Mouse (Mus musculus): Measurements from ENCODE around the gene Egfem1. TPM values are rescaled to one million over a fixed set of nuclear protein-coding genes. Genes with fewer than 3 reads are reported as not detected.

Gene Egfem1
- total and polyA plus RNA-seq, 3 experiments, result not detected

- Histone ChIP-seq H3K4me3 (replicated peaks in 1 of 3; ENCODE audit: low read depth in 2 of 3, low read length in 2 of 3, poor library complexity in 1 of 3) (no peak overlapping the region), H3K4me1 (ENCODE audit: control insufficient read depth in 1 of 2, insufficient read depth in 2 of 2) (no peaks in the 10 kb centered on the region), H3K36me3 (replicated peaks in 1 of 2; ENCODE audit: control insufficient read depth in 1 of 2, insufficient read depth in 1 of 2, low read length in 1 of 2) (no peaks in the 10 kb centered on the region), H3K9me3 (replicated peaks; ENCODE audit: low read length) (peaks cover 48% of the 10 kb centered on the region), H3K27ac (ENCODE audit: insufficient read depth, low read depth) (no peak overlapping the region), H3K4me2 (ENCODE audit: insufficient read depth, low read depth, poor library complexity, severe bottlenecking) (no peak overlapping the region), H3K79me2 (replicated peaks; ENCODE audit: control insufficient read depth, extremely low read depth, insufficient read depth, poor library complexity, severe bottlenecking) (no peaks in the 10 kb centered on the region), H3K27me3 (replicated peaks) (no peaks in the 10 kb centered on the region), H3K9ac (ENCODE audit: insufficient read depth, low read depth) (no peak overlapping the region)
- dilution Hi-C loops (cut with MboI; ENCODE audit: extremely low pct_ligation_motif_present, extremely low pct_unique_long_range_greater_than_20kb, low sequenced_read_pairs) (no loop called here), in situ Hi-C loops (cut with MboI; ENCODE audit: low pct_ligation_motif_present, low pct_unique_long_range_greater_than_20kb, low sequenced_read_pairs) (no loop called here)
- no peak for DNase-seq (ENCODE audit: extremely low read depth)
- TF ChIP-seq RCOR1 (conservative IDR thresholded peaks at IDR 0.05; ENCODE audit: low read depth, low read length) (no peak), POLR2A (IDR thresholded peaks at IDR 0.05; ENCODE audit: low read depth, low read length) (no peak), EP300 (IDR thresholded peaks at IDR 0.05; ENCODE audit: low read length) (no peak), TBP (conservative IDR thresholded peaks at IDR 0.05; ENCODE audit: low read depth, low read length) (no peak), HCFC1 (IDR thresholded peaks at IDR 0.05; ENCODE audit: low read depth, low read length) (no peak), SIN3A (IDR thresholded peaks at IDR 0.05; ENCODE audit: low read length) (no peak), JUND (conservative IDR thresholded peaks at IDR 0.05; ENCODE audit: low read depth, low read length) (no peak), POLR2AphosphoS2 (IDR thresholded peaks at IDR 0.05; ENCODE audit: low read depth, low read length) (no peak), USF2 (conservative IDR thresholded peaks at IDR 0.05; ENCODE audit: low read depth, low read length) (no peak), MEF2A (IDR thresholded peaks at IDR 0.05; ENCODE audit: borderline replicate concordance, low read depth, low read length) (no peak), MAX (IDR thresholded peaks at IDR 0.05; ENCODE audit: low read length) (no peak), KAT2A (IDR thresholded peaks at IDR 0.05; ENCODE audit: insufficient replicate concordance, low read length) (no peak), ZMIZ1 (IDR thresholded peaks at IDR 0.05; ENCODE audit: low read depth, low read length) (no peak), NRF1 (IDR thresholded peaks at IDR 0.05; ENCODE audit: low read depth, low read length) (no peak)
Observed at GRCm38 (mm10) chr3:29068428-29069098, 13.3 kb upstream of the Egfem1 start.

- TF ChIP-seq MAX (IDR thresholded peaks at IDR 0.05; ENCODE audit: low read length) (no peak), POLR2A (IDR thresholded peaks at IDR 0.05; ENCODE audit: low read depth, low read length) (no peak), ELF1 (IDR thresholded peaks at IDR 0.05; ENCODE audit: low read depth, low read length) (no peak), POLR2AphosphoS2 (IDR thresholded peaks at IDR 0.05; ENCODE audit: low read depth, low read length) (no peak), CHD1 (IDR thresholded peaks at IDR 0.05; ENCODE audit: low read depth, low read length) (no peak), MAFK (IDR thresholded peaks at IDR 0.05; ENCODE audit: insufficient replicate concordance, low read length) (no peak), UBTF (IDR thresholded peaks at IDR 0.05; ENCODE audit: low read depth, low read length) (no peak), TCF12 (IDR thresholded peaks at IDR 0.05; ENCODE audit: low read depth, low read length) (no peak), ZC3H11A (IDR thresholded peaks at IDR 0.05; ENCODE audit: low read depth, low read length) (no peak), E2F4 (IDR thresholded peaks at IDR 0.05; ENCODE audit: insufficient replicate concordance, low read depth, low read length) (no peak), ZMIZ1 (IDR thresholded peaks at IDR 0.05; ENCODE audit: low read depth, low read length) (no peak)
- Histone ChIP-seq H3K79me2 (replicated peaks; ENCODE audit: control insufficient read depth, extremely low read depth, insufficient read depth, poor library complexity, severe bottlenecking) (no peaks in the 10 kb centered on the region), H3K4me2 (ENCODE audit: insufficient read depth, low read depth, poor library complexity, severe bottlenecking) (no peak overlapping the region), H3K27ac (ENCODE audit: insufficient read depth, low read depth) (no peak overlapping the region), H3K27me3 (replicated peaks) (no peaks in the 10 kb centered on the region), H3K9me3 (replicated peaks; ENCODE audit: low read length) (peaks cover 57% of the 10 kb centered on the region), H3K36me3 (replicated peaks in 1 of 2; ENCODE audit: control insufficient read depth in 1 of 2, insufficient read depth in 1 of 2, low read length in 1 of 2) (no peaks in the 10 kb centered on the region), H3K4me3 (replicated peaks in 1 of 3; ENCODE audit: low read depth in 2 of 3, low read length in 2 of 3, poor library complexity in 1 of 3) (no peak overlapping the region), H3K9ac (ENCODE audit: insufficient read depth, low read depth) (no peak overlapping the region), H3K4me1 (ENCODE audit: control insufficient read depth in 1 of 2, insufficient read depth in 2 of 2) (no peaks in the 10 kb centered on the region)
- DNase-seq (ENCODE audit: extremely low read depth), result no peak
- dilution Hi-C loops (cut with MboI; ENCODE audit: extremely low pct_ligation_motif_present, extremely low pct_unique_long_range_greater_than_20kb, low sequenced_read_pairs) (no loop called here), in situ Hi-C loops (cut with MboI; ENCODE audit: low pct_ligation_motif_present, low pct_unique_long_range_greater_than_20kb, low sequenced_read_pairs) (no loop called here)
Observed at GRCm38 (mm10) chr3:29071315-29071714, 10.5 kb upstream of the Egfem1 start.
